Mouse (Mus musculus): ENCODE data around the gene Lyl1.
A peak's percentile ranks its signal among the peaks of the same experiment; 100 is the strongest.

Lyl1 gene

DNA sequence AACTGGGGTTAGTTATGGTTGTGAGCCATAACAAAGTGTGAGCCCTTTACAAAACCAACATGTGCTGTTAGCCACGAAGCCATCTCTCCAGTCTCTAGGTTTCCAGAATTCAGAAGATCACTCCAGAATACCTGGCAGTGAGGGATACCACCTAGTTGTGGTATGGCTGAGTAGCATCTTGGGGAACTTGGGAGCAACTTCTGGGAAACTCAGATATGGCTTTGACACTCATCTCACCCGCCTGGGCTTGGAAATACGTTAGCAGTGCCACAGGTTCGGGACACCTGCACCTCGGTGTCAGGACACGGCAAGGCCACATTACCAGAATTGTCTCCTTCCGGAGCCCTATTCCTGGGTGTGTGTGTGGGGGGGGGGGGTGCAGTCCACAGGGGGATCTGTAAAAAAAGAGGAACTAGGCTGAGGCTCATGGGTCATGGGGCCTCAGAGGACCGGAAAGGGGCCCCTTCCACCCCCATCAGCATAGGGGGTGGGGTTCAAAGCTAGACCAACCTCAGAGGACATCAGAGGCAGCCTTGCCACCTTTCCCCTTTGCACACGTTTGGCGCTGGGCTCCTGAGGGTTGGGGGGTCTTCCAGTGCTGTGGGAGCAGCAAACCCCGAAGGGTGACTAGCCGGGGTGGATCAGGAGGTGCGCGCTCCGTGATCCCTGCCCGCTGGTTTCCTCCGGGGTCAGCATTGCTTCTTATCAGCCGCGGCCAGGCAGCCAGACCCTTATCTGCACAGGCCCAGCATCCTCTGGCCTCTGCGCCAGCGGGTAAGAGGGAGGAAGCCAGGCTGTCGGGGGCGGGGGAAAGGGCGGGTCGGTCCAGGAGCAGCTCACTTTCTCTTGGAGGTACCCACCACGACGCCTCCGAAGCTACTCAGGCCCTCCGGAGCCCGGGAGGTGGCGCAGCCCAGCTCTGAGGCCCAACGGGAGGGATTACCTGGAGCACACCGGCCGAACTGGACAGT lies at the start of gene Lyl1:
Gene Lyl1, plus strand, starts transcription at position 517 of the 971 bp plus-strand sequence.
- no peak for DNase-seq (ENCODE audit: low read depth, low spot score)

DNA sequence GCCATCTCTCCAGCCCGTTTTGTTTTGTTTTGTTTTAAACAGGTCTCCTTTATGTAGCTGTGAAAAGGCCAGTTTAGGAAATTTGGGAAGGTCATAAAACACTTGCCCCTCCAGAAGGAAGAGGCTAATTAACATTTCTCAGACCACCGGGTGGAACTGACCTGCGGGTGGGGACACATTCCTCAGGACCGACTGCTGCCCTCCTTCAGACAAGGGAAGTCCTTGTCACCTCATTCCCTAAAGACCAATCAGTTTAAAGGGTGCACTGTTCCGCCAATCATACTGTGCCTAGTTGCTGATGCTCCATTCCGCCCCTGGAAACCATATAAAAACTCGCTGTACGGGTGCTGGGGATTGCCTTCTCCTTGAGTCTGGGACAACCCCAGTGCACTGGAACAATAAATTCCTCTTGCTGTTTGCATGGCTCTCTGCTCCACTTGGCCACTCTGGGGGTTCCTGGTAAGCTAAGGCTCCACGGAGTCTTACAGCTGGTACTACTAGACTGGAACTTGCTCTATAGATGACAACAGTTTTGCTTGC lies 48.1 kb upstream of the Lyl1 start:
- DNase-seq (ENCODE audit: low read depth, low spot score) = no peak

DNA sequence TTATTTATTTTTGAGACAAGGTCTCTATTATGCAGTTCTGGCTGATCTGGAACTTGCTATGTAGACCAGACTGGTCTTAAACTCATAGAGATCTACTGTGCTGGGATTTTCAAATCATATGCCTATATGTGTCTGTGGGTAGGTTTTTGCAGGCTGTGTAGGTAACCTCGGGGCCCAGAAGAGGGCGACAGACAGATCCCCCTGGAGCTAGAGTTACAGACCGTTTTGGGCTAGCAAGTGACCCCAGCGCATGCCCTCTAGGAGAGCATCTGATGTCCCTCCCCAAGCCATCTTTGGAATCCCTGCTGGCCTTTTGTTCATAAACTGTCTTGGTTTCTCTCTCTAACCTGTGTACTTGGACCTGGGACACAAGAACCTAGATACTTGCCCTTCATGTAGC lies 46.7 kb upstream of the Lyl1 start:
- no peak for DNase-seq (ENCODE audit: low read depth, low spot score)

DNA sequence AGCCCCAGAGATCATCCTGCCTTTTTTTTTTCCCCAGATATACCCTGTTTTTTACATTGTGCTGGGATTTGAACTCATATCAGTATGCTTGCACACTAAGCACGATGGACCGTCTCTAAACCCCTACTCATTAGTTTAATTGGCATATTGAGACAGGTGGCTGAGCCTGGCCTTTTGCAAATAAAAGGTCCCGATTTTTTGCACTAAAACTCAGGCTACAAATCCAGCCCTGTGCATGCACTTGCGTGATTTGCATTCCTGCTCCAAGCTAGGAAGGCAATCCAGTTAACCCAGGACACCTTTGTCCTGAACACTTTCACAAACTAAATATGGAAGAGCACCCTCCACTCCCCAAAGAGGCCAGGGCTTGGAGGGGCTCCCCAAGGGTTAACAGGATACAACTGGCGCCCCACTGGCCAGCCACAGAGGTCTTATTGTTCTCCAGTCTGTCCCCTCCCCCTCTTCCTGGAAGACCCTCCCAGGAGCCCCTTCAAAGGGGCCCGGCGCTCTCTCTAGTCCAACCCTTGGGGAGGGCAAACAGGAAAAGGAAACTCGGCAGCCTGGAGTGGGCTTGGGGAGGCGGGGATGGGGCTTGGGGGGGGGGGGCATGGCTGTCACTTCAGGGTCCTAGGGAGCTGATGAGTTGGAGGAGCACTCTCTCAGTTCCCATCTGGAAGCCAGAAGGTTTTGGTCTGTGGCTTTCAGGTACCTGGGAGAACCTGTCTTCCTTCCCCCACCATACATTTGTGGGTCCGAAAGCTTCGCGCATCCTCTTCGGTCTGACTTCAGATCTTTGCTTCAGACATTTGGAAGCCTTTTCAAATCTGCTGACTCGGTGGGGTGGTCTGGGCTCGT lies 45.7 kb upstream of the Lyl1 start:
- DNase-seq (ENCODE audit: low read depth, low spot score) = no peak

DNA sequence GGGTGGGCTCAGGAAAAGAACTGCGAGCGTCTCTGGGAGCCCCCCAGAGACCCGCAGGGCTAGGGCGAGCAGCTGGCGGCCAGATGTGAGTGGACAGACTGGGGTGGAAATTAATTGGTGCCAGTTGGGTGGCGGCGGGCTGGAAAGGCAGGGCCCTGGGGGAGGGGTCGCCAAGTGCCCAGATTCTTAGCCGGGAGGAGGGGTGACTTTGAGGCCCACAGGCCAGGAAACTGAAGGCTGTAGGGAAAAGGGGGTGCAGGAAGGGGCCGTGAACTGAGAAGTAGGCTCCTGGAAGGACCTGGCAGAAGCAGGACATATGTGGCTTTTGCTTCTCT lies 45.1 kb upstream of the Lyl1 start:
- DNase-seq (ENCODE audit: low read depth, low spot score) = no peak

DNA sequence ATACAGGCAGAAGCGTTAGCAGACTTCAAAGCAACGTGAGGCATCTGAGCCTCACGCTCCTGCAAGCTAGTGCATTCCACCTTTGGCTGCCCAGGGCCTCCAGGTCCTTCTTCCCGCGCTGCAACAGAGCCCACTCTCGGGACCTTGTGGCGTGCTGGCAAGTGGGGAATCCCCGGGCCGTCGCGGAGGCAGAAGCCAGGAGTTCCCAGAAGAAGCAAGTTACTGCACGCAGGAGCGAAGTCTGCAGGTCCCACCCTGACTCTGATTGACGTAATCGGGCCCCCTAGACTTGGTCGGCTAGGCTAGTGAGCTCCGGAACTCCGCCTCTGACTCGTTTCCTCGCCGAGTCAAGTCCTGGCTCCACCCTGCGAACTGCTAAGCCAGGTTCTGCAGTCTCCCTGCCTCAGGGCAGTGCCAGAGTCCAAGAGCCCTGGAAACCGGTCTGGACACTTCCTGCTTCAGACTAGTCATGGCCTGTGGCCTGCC lies 44.6 kb upstream of the Lyl1 start:
- DNase-seq (ENCODE audit: low read depth, low spot score) = peak; percentile 97

DNA sequence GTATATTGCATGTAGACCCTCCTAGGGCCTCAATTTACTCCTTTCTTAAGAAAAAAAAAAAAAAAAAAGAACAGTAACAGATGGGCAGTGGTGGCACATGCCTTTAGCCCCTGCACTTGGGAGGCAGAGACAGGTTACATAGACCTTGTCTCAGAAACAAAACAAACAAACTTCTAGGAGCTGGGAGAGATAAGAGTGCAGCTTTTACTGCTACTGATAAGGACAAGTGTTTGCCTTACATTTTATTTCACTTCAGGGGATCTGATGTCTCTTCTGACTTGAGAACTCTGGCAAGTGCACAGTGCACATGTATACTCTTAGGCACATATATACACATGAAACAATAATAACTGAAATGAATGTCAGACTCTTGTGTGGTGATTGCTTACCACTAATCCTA lies 44.1 kb upstream of the Lyl1 start:
- no peak for DNase-seq (ENCODE audit: low read depth, low spot score)

DNA sequence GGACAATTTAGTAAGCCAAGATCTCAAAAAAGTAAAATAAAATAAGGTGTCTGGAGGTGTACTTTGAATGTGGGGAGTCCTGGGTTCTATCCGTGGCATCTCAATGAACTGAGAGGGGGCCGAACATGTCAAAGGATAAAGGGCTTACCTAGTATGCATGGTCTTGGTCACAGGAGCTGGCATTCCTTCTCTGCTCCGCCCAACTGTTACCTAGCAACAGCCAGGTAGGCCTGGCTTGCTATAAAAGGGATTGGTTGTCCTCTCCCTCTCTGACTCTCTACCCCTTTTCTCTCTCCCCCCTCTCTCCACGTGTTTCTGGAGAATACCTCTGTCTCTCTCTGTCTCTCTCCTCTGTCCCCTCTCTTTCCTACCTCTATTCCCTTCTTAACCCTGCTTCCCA lies 43.6 kb upstream of the Lyl1 start:
- DNase-seq (ENCODE audit: low read depth, low spot score) = no peak

DNA sequence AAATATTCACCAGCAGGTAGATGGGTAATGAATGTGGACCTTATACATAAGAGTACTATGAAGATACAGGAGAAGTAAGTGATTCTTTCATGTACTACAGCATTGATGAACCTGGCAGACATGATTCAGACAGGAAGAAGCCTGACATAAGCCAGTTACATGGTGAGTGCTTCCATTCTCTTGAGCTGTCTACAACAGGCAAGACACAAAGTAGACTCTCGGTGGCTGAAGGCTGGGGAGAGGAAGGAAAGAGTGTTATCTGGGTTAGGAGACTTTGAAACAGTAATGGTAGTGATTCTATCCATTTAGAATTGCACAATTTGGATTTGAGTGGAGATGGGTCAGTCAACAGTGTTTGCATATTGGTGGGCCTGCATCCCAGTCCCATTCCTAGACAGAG lies 42.3 kb upstream of the Lyl1 start:
- no peak for DNase-seq (ENCODE audit: low read depth, low spot score)

DNA sequence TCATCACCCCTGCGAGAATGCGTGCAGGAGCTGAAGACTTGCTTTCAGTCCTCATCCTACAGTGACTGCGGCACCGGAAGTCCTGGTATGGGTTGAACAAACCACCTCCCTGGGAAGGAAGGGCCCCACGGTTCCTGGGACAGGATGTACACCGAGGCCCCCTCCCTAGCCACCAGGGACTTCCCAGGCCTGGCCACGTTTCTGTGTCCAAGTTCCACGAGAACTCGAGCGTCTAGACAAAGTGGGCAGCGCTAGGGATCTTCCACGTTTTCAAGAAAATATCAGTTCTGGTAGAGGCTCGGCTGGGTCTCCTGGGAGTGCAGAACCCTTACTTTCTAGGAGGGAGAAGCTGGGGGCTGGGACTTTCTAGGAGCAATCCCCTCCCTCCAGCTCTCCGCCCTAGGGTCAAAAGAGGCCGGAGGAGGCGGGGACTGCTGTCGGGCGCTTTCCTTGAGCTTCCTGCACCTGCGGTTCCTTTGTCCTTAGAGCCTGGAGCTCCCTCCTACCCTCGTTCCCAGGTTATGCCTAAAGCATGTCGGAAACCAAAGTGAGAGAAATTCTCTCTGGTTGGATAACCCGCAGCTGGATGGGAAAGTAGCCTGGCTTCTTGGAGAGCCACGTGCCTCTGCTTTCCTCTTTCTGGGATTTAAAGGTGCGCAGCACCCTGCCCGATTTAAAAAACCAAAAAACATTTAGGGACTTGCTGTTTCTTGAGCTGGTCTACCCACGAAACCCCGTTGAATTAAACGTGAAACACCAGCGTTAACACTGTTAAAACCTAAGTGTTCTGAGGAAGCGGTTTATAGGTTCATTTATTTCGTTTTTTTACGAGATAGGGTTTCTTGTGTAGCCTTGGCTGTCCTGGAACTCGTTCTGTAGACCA lies 41.1 kb upstream of the Lyl1 start:
- peak; percentile 70 for DNase-seq (ENCODE audit: low read depth, low spot score)

DNA sequence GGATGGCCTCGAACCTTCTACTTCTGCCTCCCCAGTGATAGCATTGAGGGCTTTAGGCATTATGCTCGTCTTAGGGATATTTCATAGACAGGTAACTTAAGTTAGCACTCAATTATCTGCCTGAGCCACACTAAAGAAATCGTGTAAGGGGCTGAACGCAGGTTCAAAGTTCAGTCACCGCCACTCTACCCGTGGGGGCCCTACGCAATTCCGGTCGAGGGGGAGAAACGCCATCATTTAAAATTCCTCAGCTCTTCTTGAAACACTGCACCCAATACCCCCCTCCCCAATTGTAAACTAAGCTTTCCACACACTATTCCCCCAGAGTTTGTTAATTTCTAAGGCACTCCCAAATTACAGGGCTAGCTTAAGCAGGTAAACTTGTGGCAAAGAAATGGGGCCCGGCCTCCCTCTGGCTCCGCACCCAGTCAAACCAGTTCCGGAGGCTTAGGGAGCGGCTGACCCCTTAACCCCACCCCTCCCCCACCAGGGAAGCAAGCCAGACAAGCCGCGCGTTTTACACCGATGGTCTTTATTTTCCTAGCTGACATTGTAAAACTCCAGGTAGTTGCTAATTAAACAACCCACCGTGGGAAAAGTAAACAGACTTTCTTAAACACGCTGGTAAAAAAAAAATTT lies 40.3 kb upstream of the Lyl1 start:
- DNase-seq (ENCODE audit: low read depth, low spot score) = peak; percentile 67

DNA sequence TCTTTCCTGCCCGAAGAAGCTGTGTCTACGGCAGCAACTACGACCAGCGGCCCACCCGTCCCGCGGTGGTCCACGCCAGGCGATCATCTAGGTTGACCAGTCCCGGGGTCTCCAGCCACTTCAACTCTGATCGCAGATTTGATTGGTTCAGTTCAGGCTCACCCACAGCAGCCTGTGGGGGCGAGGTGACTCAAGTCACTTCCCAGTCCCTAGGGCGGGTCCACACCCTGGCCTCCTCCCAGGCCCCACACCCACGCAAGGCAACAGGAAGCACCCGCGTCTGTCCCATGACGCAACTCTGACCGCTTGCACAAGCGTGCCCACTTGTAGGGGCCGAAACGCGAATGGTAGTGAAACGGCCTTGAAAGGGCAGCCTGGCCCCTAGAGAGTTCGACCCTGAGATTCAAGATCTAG lies 39.8 kb upstream of the Lyl1 start:
- peak; percentile 97 for DNase-seq (ENCODE audit: low read depth, low spot score)

DNA sequence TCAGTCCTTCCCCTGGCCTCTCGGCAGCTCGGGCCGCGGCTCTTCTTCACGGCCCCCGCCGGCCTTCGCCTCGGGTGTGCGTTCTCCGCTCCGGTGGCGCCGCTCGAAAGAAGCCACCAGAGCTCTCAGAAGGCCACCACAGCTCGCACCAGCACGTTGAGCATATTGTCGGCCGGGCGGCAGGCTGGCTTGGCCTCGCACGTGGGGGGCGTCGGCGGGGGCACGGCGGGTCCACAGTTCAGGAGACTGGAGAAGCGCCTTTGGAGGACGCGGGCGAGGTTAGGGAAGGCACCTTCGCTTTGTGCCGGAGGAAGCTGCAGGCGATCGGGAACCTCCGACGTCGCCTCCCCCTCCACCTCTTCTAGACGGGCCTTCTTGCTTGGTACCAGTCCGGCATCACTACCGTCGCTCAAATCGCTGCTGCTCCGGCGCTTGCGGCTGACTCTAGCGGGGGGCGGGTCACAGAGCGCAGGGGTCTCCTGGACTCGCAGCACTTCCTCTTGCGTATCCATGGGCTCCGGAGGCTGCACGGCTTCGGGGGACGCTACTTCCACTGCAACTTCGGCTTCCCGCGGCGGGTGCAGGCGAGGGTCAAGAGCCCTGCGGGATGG lies 39.2 kb upstream of the Lyl1 start:
- no peak for DNase-seq (ENCODE audit: low read depth, low spot score)

DNA sequence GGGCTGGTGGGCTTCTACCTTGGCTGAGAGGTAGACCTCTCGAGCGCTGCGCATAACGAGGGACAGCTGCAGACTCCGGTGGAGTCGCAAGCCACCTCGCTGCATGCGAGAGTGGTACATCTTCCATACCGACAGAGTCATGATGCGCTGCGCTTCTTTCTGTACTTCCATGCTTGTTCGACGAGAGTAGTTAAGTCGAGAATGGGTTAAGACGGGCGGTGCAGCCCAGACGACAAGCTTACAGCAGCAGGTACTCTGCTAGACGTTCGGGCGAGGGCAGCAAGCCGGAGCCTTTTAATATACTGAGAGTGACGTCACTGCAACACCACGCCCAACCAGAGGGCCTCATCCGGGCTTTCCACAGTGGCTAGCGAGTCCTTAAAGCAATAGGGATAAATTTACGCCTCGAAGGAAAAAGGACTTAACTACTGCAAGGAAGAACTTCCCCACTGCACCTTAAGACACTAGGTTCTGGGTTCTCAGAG lies 38.6 kb upstream of the Lyl1 start, which contains the start of gene Ier2:
Gene Ier2, minus strand, starts transcription at position 272 of the 485 bp plus-strand sequence.
- peak; percentile 100 for DNase-seq (ENCODE audit: low read depth, low spot score)

DNA sequence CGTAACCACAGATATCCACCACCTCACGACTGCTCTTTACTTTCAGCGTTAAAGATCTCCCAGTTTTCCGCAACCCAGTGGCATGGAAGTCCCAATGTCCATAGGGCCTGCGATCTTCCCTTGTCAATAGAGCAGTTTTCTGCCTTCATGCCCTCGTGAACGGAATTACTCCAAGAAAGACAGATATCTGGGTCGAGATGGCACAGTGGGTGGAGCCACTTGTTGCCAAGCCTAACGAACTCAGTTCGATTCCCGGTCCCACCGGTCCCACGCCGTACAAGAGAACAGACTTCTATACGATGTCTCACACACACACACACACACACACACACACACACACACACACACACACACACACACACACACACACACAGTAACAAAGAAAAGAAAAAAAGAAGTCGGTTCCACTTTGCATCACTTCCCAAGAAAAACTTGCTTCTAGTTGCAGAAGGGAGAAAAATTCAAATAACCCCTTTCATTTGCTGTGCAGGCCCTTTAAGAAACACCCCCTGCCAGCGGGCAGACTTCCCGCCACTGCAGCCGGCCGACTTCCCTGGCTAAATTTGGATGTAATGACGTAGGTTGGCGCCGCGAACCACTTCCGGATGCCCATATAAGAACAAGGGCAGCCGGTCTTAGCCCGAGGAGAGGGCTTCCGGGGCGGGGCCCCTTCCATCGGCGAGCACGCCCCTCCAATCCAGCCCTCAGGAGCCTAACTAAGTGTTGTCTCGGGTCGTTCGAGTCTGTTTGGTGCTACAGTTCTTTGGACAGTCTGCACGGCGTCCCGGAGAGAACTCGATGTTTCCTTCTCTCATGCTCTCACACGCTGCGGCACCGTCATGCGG lies 37.6 kb upstream of the Lyl1 start:
- peak; percentile 100 for DNase-seq (ENCODE audit: low read depth, low spot score)

DNA sequence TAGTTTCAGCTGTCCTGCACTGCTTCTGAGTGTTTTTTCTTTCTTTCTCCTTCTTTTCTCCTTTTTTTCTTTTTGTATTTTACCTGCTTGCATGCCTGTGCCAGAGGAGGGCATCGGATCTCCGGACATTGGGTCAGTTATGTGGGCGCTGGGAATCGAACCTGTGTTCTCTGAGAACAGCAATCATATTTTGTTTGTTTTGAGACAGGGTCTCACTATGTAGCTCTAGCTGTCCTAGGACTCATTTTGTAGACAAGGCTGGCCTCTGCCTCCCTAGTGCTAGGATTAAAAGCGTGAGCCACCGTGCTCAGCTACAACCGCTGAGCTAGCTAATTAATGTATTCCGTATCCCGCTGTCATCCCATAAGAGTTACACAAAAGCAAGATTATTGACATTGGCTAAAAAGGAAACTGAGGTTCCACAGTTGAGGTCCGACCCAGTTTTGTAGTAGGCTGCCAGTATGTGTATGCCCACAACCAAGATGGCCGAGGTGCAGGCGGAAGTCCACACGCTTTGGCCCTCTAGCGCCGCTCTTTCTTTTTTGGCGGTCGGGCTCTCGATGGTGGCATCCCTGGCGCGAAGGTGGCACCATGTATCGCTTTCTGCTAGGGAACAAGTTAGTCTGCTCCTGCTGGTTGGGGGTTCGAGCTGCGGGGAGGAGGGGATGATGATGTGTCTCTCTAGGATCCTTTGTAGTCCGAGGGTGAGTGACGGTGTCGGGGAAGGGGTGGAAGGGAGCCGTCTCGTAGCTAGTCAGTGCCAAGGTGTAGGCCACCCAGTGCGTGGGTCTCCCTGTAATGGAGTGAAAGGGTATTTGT lies 36.5 kb upstream of the Lyl1 start:
- peak; percentile 94 for DNase-seq (ENCODE audit: low read depth, low spot score)

DNA sequence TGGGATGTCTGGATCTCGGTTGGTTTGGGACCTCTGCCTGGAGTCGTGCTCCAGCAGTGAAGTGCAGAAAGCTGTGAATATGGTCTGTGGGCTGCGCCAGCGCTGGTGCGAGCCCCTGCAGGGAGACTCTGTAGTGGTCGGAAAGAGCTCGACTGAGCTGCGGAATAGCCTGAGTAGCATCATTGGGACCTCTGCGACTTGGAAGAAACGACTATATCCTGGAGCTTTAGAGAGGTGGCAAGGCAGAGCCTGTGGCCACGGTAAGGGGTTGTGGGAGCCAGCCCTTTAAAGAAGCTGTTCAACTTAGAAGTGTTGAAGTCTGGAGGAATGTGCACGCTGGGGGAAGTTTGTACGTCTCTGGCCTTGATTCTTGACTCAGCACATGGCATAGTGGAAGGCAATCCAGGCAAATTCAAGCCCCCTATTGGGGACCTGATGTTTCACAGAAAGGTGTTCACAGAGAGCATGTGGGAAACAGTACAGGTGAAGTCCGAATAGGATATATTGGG lies 35.8 kb upstream of the Lyl1 start:
- peak; percentile 68 for DNase-seq (ENCODE audit: low read depth, low spot score)

DNA sequence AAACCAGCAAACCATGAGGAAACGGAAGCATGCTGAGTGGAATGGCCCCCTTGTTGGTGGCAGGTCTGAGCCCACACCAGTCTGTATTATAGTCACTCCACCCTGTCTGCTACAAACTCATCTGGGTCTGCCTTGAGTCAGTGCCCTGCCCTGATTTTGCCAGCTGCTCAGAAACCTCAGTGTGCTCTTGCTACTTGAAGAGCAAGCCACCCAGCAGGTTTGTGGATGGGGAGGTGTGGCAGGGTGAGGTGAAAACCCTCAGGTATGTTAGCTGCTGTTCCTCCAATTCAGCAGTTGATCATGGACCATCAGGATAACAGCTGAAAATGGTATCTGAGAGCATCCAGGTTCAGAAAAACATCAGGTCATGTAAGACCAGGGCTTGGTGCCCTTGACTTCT lies 33.2 kb upstream of the Lyl1 start:
- DNase-seq (ENCODE audit: low read depth, low spot score) = no peak

Data from 3T3-L1 (cell line).